Mouse (Mus musculus) lung, postnatal 0 days (tissue): ENCODE data around the gene D930020B18Rik. TPM values are rescaled to one million over a fixed set of nuclear protein-coding genes. Genes with fewer than 3 reads are reported as not detected.

Experiments used
- ATAC-seq: fragments of 200-750 bp; cut with Nextera tagmentation; 2 replicates; pipeline ENCODE4 v1.8.0; 2017; ENCODE audit warnings: moderate library complexity
- DNase-seq: peaks from one replicate; pipeline ENCODE4 v3.0.0-alpha.2; 2016; ENCODE audit warnings: low spot score
- H3K27ac ChIP-seq: fragments of 300-500 bp; sonication (generic); 2 replicates; pipeline ENCODE4 v1.5.1; 2014; ENCODE audit warnings: antibody characterized with exemption, mild to moderate bottlenecking, low read length, mixed read lengths
- H3K27me3 ChIP-seq: fragments of 300-500 bp; sonication (generic); replicated peaks from 2 replicates; pipeline ENCODE4 v1.6.1; 2014; ENCODE audit warnings: low read length, mixed read lengths; ENCODE audit not compliant: insufficient read depth
- H3K36me3 ChIP-seq: fragments of 300-500 bp; sonication (generic); 2 replicates; pipeline ENCODE4 v1.6.1; 2014; ENCODE audit warnings: low read length, mixed read lengths; ENCODE audit not compliant: insufficient read depth
- H3K4me1 ChIP-seq: fragments of 300-500 bp; sonication (generic); 2 replicates; pipeline ENCODE4 v1.6.1; 2014; ENCODE audit warnings: antibody characterized with exemption, low read depth, low read length, mixed read lengths; ENCODE audit not compliant: insufficient read depth
- H3K4me2 ChIP-seq: fragments of 300-500 bp; sonication (generic); replicated peaks from 2 replicates; pipeline ENCODE4 v1.6.1; 2014; ENCODE audit warnings: low read depth, mild to moderate bottlenecking, low read length, moderate library complexity, mixed read lengths
- H3K4me3 ChIP-seq: fragments of 300-500 bp; sonication (generic); 2 replicates; pipeline ENCODE4 v1.5.1; 2014; ENCODE audit warnings: low read depth, low read length
- H3K9ac ChIP-seq: fragments of 300-500 bp; sonication (generic); replicated peaks from 2 replicates; pipeline ENCODE4 v1.6.1; 2014; ENCODE audit warnings: low read depth, mild to moderate bottlenecking
- H3K9me3 ChIP-seq: fragments of 300-500 bp; sonication (generic); 2 replicates; pipeline ENCODE4 v1.6.1; 2016; ENCODE audit warnings: low read length, mixed read lengths
- CTCF ChIP-seq: IDR thresholded peaks from 2 replicates; pipeline ENCODE4 v1.5.1; 2016; ENCODE audit warnings: antibody characterized with exemption, mild to moderate bottlenecking
- EP300 ChIP-seq: IDR thresholded peaks from 2 replicates; pipeline ENCODE4 v1.6.1; 2016; ENCODE audit warnings: antibody characterized with exemption, mild to moderate bottlenecking, control low read depth
- WGBS: fragments of 180-500 bp; shearing (Covaris S2); extraction: QIAGEN DNeasy Blood & Tissue Kit; methylation state at CpG from one replicate; pipeline ENCODE4 v1.1.7; 2014; 5-methylcytosine and 5-hydroxymethylcytosine counted together
- polyA plus RNA-seq: library from polyadenylated mRNA; unstranded; fragments of >200 nt; fragmentation: Nextera tagmentation; extraction: Ambion mirVana; gene quantifications from 2 replicates; pipeline ENCODE4 v1.2.1, GENCODE M21; 2015

Gene D930020B18Rik
- polyA plus RNA-seq, 1 experiment from 2014 or later: 0.44 TPM

DNA sequence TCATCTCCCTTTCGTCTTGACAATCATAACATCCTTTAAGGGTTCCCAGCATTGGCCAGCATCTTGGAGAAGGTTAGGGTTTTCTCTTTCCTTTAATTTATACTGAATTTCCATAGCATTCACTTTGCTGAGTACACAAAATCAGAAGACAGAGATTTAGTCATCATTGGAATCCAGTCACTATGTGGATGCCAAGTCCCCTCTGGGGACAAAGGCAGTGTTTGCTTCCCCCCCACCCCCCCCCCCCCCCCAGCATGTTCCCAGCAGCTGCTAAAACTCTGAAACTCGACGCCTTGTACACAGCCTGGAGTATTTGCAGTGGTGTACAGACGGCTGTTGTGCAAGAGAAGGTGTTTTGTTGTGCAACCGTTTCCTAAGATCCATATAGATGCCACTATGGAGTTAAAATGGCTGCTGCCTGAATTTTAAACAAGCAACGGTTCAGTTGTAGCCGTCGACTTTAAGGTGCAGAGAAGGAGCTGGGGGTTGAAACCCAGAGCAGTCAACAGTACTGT lies 24.3 kb downstream of the D930020B18Rik start:
- DNase-seq: peak; percentile 69
- no peaks in the 10 kb centered on the region for H3K27me3 ChIP-seq
- ATAC-seq: peak; percentile 67
- no peak overlapping the region for H3K27ac ChIP-seq
- no peak overlapping the region for H3K4me2 ChIP-seq
- H3K9me3 ChIP-seq: no peaks in the 10 kb centered on the region
- TF ChIP-seq CTCF: no peak
- TF ChIP-seq EP300: no peak
- no peaks in the 10 kb centered on the region for H3K4me1 ChIP-seq
- H3K9ac ChIP-seq: no peak overlapping the region
- WGBS: 31% methylated on average over 8 of the region's 8 CpGs
- H3K36me3 ChIP-seq: no peaks in the 10 kb centered on the region
- H3K4me3 ChIP-seq: no peak overlapping the region

DNA sequence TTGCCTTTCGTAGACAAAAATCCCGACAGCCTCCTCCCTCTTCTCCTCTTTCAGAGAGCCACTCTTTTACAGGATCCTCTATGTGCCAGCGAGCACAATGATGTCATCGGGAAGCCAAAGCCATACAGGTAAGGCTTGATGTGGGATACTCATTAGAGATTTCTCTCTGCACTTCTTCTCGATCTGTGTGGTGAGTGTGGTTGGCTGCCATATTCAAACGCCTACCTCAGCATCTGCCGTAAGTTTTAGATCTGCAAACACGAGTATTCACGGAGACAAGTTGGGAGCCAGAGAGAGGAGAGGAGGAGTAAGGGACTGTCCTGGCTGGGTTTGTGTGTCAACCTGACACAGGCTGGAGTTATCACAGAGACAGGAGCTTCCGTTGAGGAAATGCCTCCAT lies 27.7 kb downstream of the D930020B18Rik start:
- no peak for TF ChIP-seq EP300
- no peak for TF ChIP-seq CTCF
- H3K9me3 ChIP-seq: no peaks in the 10 kb centered on the region
- WGBS: 84% methylated on average over 10 of the region's 10 CpGs

DNA sequence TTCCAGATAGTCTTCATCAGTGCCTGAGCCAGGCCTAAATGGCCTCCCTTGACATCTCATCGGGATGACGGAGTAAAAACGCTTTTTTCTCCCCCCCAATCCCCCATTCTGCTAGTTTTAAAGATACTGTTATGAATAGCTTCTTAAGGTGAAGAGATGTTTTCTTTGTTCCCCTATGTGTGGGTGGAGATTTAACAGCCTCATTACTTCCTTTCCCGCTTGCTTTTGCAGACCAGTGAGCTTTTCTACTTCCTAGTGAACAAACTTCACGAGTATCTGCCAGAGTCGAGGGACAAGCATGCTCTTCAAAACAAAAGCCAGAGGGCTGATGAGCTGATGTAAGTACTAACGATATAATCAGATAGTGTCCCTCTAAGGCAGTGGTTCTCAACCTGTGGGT lies 35.6 kb downstream of the D930020B18Rik start:
- DNase-seq (no peak), ATAC-seq (no peak)
- Histone ChIP-seq H3K36me3 (no peaks in the 10 kb centered on the region), H3K27me3 (no peaks in the 10 kb centered on the region), H3K4me3 (no peak overlapping the region), H3K4me1 (no peaks in the 10 kb centered on the region), H3K9me3 (no peaks in the 10 kb centered on the region), H3K27ac (no peak overlapping the region), H3K9ac (no peak overlapping the region), H3K4me2 (no peak overlapping the region)
- 52% methylated on average over 7 of the region's 7 CpGs for WGBS
- no peak for TF ChIP-seq EP300
- no peak for TF ChIP-seq CTCF

More for the DNA sequence above, 27.7 kb downstream of the D930020B18Rik start:
- Histone ChIP-seq H3K36me3 (no peaks in the 10 kb centered on the region), H3K4me1 (no peaks in the 10 kb centered on the region), H3K9ac (no peak overlapping the region), H3K27me3 (no peaks in the 10 kb centered on the region), H3K4me2 (no peak overlapping the region), H3K27ac (no peak overlapping the region), H3K4me3 (no peak overlapping the region)
- DNase-seq: no peak
- no peak for ATAC-seq

DNA sequence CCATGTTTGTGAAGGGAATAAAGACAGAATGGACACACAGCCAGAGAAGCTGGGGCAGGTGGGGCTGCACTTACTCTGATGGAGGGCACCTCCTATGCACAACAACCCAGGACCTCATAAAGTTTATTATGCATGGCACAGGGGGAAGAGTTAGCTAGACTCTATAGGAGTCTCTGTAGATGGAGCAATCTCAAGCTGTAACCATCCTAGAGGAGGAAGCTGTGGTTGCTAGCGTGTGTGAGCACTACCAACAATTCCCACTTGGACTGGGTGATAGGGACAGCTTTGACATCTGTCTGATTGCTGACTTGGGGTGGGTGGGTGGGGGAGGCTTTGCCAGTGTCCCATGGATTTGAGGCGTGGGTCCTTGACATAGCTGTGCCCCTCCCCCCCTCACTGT lies 39.5 kb downstream of the D930020B18Rik start:
- TF ChIP-seq CTCF (no peak), EP300 (no peak)
- no peaks in the 10 kb centered on the region for H3K27me3 ChIP-seq
- no peak overlapping the region for H3K4me2 ChIP-seq
- H3K4me3 ChIP-seq: no peak overlapping the region
- no peak for DNase-seq
- 64% methylated on average over 2 of the region's 2 CpGs for WGBS
- no peaks in the 10 kb centered on the region for H3K9me3 ChIP-seq
- no peaks in the 10 kb centered on the region for H3K36me3 ChIP-seq
- no peak overlapping the region for H3K9ac ChIP-seq
- no peak for ATAC-seq
- no peak overlapping the region for H3K27ac ChIP-seq
- H3K4me1 ChIP-seq: no peaks in the 10 kb centered on the region

DNA sequence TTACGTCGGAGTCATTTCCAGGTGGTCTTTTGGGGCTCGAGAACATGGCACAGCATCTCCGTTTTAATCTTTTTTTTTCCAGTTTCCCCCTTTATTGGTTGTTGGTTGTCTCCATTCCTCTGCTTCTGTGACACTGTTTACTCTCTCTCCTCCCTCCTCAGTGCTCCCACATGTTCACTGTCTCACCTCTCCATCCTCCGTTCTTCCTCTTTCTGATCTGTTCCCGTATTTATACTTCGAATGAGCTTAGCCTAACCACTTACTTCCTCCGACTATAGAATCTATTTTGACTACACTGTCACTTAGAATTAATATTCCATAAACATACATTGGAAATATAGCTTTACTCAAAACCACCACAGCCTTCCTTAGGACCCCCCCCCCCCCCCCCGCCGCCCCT lies 41.2 kb downstream of the D930020B18Rik start:
- no peak for DNase-seq
- Histone ChIP-seq H3K4me2 (no peak overlapping the region), H3K9me3 (no peaks in the 10 kb centered on the region), H3K4me1 (no peaks in the 10 kb centered on the region), H3K27ac (no peak overlapping the region), H3K4me3 (no peak overlapping the region), H3K36me3 (no peaks in the 10 kb centered on the region), H3K27me3 (no peaks in the 10 kb centered on the region), H3K9ac (no peak overlapping the region)
- TF ChIP-seq CTCF (no peak), EP300 (no peak)
- WGBS: 85% methylated on average over 10 of the region's 10 CpGs
- no peak for ATAC-seq

DNA sequence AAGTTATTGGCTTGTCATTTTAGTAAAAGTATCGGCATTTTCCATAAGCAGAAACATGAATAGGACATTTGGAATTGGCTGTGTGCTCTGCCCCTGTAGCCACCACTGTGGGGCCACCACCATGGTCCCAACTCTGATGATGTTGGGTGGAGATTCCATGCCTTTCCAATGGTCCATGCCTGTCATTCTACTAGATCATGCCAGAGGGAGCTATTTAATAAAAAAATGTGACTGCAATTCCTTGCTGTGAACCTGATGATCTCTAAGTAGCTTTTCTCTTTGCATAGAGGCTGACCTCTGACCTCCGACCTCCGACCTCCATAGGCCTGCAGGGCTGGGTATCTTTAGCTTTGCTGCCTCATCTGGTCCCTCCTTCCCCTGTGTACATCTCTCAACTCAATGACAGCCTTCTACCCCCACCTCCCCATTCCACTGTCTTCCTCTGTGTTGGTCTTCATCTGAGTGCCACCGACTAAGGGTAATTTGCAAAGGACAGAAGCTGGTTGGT lies 44.8 kb downstream of the D930020B18Rik start:
- Histone ChIP-seq H3K9ac (no peak overlapping the region), H3K4me1 (no peaks in the 10 kb centered on the region), H3K9me3 (no peaks in the 10 kb centered on the region), H3K4me2 (no peak overlapping the region), H3K36me3 (no peaks in the 10 kb centered on the region), H3K4me3 (no peak overlapping the region), H3K27me3 (no peaks in the 10 kb centered on the region), H3K27ac (no peak overlapping the region)
- TF ChIP-seq EP300 (no peak), CTCF (peak; percentile 29; the same call in 1 of the 2 replicates)
- WGBS: 86% methylated on average over 4 of the region's 4 CpGs
- ATAC-seq (no peak), DNase-seq (no peak)

DNA sequence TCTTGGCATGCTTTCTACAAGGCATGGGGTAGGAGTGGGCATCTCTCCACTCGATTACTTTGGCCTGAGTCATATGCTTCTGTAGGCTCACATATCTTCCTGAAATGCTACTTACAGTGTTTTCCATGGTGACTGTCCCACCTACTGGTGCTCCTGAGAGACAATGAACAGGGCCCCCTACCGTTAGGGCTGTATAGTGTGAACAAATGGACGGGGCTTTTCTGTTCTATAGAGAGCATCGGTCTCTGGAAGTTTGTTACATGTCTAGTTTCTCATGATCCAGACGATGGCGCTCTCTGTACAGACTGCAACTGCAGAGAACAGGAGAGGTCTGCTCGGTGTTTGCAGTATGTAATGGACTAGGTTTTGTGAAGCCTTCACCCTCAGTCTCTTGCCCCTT lies 46.1 kb downstream of the D930020B18Rik start:
- no peak for ATAC-seq
- Histone ChIP-seq H3K4me3 (no peak overlapping the region), H3K36me3 (no peaks in the 10 kb centered on the region), H3K4me2 (no peak overlapping the region), H3K4me1 (no peaks in the 10 kb centered on the region), H3K9me3 (no peaks in the 10 kb centered on the region), H3K9ac (no peak overlapping the region), H3K27ac (no peak overlapping the region), H3K27me3 (no peaks in the 10 kb centered on the region)
- TF ChIP-seq EP300 (no peak), CTCF (no peak; the same call in 1 of the 2 replicates)
- DNase-seq: no peak
- WGBS: 82% methylated on average over 7 of the region's 7 CpGs
